Mouse (Mus musculus) forebrain, embryonic 13.5 days (tissue): ENCODE results near the gene Cdk12. TPM values are rescaled to one million over a fixed set of nuclear protein-coding genes. Genes with fewer than 3 reads are reported as not detected.
A peak's percentile ranks its signal among the peaks of the same experiment; 100 is the strongest.

Experiments used
- ATAC-seq: fragments of 200-750 bp; cut with Nextera tagmentation; 2 replicates; pipeline ENCODE4 v1.8.0; 2017
- H3K27ac ChIP-seq: fragments of 300-500 bp; sonication (generic); 2 replicates; pipeline ENCODE4 v1.5.1; 2015; ENCODE audit warnings: inconsistent platforms, mild to moderate bottlenecking, moderate library complexity
- H3K27me3 ChIP-seq: fragments of 300-500 bp; sonication (generic); 2 replicates; pipeline ENCODE4 v1.6.1; 2015; ENCODE audit warnings: mild to moderate bottlenecking, inconsistent platforms
- H3K36me3 ChIP-seq: fragments of 300-500 bp; sonication (generic); 2 replicates; pipeline ENCODE4 v1.6.1; 2015; ENCODE audit warnings: mild to moderate bottlenecking, inconsistent platforms; ENCODE audit not compliant: poor library complexity, severe bottlenecking
- H3K4me1 ChIP-seq: fragments of 300-500 bp; sonication (generic); 2 replicates; pipeline ENCODE4 v1.6.1; 2015; ENCODE audit warnings: inconsistent platforms
- H3K4me2 ChIP-seq: fragments of 300-500 bp; sonication (generic); 2 replicates; pipeline ENCODE4 v1.6.1; 2015; ENCODE audit warnings: inconsistent platforms, mild to moderate bottlenecking, moderate library complexity
- H3K4me3 ChIP-seq: fragments of 300-500 bp; sonication (generic); 2 replicates; pipeline ENCODE4 v1.5.1; 2015; ENCODE audit warnings: mild to moderate bottlenecking, inconsistent platforms
- H3K9ac ChIP-seq: fragments of 300-500 bp; sonication (generic); 2 replicates; pipeline ENCODE4 v1.6.1; 2015; ENCODE audit warnings: mild to moderate bottlenecking, inconsistent platforms
- H3K9me3 ChIP-seq: fragments of 300-500 bp; sonication (generic); replicated peaks from 2 replicates; pipeline ENCODE4 v1.6.1; 2016; ENCODE audit warnings: inconsistent platforms
- WGBS: fragments of 180-500 bp; shearing (Covaris S2); methylation state at CpG from one replicate; pipeline ENCODE4 v1.1.7; 2015; 5-methylcytosine and 5-hydroxymethylcytosine counted together
- polyA plus RNA-seq: library from polyadenylated mRNA; unstranded; fragments of >200 nt; fragmentation: Nextera tagmentation; extraction: Ambion mirVana; gene quantifications from 2 replicates; pipeline ENCODE4 v1.2.1, GENCODE M21; 2015

Cdk12 gene
- polyA plus RNA-seq, 1 experiment from 2014 or later = 19.0 TPM

DNA sequence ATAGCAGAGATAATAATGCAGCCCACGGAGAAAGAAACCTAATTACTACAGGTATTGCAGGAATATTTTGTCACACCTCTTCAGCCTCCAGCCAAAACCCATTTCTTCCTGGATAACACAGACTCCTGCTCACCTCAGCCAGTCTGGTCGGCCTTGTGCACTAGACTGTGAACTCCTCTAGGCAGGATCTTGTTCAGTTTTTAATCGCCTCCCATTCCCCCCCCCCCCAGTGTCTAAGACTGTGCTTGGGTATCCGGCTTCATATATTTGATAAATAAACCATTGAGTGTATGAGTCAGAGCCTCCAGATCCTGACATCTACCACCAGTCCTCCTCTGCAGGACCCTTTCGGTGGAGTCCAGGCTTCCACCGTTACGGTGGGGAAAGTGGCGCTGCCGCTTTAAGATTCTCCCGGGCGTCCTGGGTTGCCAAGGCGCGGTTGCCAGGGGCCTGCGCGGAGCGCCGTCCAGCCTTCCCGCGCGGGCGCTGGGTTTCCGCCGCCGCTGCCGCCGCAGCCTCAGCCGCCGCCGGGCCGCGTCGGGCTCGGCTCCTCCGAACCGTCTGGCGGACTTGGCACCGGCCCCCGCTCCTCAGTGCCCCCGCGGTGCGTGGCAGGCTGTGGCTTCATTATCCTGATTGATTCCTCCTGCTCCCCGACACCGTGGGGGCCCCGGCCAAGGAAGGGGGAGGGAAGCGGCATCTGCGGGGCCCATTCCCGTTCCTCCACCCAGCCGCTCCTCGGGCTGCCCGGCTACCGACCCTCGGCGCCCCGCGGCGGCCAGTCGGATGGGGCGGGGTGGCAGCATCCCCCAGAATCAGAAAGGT lies 91.5 kb downstream of the Cdk12 start:
- 1% methylated on average over 57 of the region's 58 CpGs for WGBS
- H3K4me2 ChIP-seq = peak overlapping the region; percentile 93
- H3K27me3 ChIP-seq = peaks cover 25% of the 10 kb centered on the region
- peak; percentile 76 for ATAC-seq
- H3K9me3 ChIP-seq = no peaks in the 10 kb centered on the region
- peak overlapping the region; percentile 72 for H3K4me3 ChIP-seq
- H3K4me1 ChIP-seq = peaks cover 82% of the 10 kb centered on the region
- peak overlapping the region; percentile 94 for H3K27ac ChIP-seq
- peak overlapping the region; percentile 86 for H3K9ac ChIP-seq
- H3K36me3 ChIP-seq = no peaks in the 10 kb centered on the region

DNA sequence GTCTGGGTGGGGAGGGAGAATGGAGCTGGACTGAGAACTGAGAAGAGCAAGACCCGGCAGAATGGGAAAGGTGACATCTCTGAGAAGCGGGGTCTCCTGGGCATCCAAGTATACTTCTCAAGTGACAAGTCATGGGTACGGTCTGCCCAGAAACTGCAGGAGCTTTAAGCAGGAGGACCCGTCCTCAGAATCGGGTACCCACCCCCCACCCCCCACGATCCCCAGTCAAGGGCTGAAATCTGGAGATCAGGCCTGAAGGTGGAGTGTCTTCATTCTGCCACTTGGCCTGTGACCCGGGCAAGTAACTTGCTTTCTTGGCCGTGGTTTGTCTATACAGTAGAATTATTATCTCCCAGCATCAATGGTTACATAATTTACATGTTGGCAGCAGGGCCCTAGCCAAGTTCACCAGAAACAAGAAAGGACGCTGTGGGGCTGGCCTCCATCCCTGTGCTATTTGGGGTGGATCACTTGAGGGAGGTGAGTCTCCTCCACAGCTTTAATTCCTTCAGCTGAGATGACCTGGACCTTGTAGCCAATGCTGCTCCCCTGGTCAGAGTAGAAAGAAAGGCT lies 92.2 kb downstream of the Cdk12 start:
- Histone ChIP-seq H3K27me3 (peaks cover 25% of the 10 kb centered on the region), H3K9ac (peak overlapping the region; percentile 86), H3K4me2 (peak overlapping the region; percentile 93), H3K36me3 (no peaks in the 10 kb centered on the region), H3K9me3 (no peaks in the 10 kb centered on the region), H3K4me3 (peak overlapping the region; percentile 72), H3K4me1 (peaks cover 75% of the 10 kb centered on the region), H3K27ac (peak overlapping the region; percentile 94)
- 7% methylated on average over 9 of the region's 9 CpGs for WGBS
- no peak for ATAC-seq

DNA sequence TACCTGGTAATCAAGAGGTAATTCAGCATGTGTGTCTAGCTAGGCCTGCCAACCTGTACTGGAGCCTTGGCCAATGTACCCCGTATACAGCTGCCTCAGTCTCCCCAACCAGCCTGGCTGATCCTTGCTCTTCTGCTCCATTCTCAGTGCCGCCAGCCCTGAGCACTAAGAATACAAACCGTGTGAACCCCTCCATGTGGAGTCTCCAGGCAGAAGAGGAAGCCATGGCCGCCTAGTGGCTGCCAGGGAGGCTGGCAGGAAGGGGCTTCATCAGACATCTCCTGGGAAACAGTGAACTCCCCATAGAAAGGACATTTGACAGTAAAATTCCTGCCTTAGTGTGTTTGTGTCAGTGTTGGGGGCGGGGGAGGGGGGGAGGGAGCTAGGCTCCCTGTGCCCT lies 93.4 kb downstream of the Cdk12 start:
- no peaks in the 10 kb centered on the region for H3K9me3 ChIP-seq
- H3K36me3 ChIP-seq = no peaks in the 10 kb centered on the region
- H3K4me3 ChIP-seq = no peak overlapping the region
- ATAC-seq = peak; percentile 62
- peaks cover 63% of the 10 kb centered on the region for H3K4me1 ChIP-seq
- 0 out of 2 replicates have a peak overlapping the region, but pooled peaks have one; percentile 86 for H3K9ac ChIP-seq
- 3% methylated on average over 5 of the region's 5 CpGs for WGBS
- H3K27ac ChIP-seq = peak overlapping the region; percentile 94
- peak overlapping the region; percentile 93 for H3K4me2 ChIP-seq
- peaks cover 25% of the 10 kb centered on the region for H3K27me3 ChIP-seq

DNA sequence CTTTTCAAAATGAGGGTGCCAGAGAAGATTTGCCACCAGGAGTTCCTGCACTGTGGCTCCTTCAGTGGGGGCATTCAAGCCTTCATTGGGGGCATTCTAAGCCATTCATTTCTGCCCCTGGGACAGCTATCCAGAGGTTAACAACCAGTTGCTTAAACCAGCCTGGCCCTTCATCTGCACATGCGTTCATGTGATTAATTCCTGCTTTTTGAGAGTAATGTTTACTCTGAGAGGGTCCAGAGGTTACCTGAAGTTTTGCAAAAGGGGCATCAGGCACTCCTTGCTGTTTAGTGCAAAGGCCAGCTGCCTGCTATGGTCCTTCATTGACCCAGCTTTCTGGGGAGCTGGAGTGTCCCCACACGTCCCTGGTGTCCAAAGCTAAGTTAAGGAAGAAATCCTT lies 94.1 kb downstream of the Cdk12 start:
- Histone ChIP-seq H3K9ac (peak overlapping the region; percentile 22; the same call in 1 of the 2 replicates), H3K27me3 (peaks cover 25% of the 10 kb centered on the region), H3K4me1 (peaks cover 57% of the 10 kb centered on the region), H3K27ac (no peak overlapping the region), H3K36me3 (no peaks in the 10 kb centered on the region), H3K9me3 (no peaks in the 10 kb centered on the region), H3K4me3 (no peak overlapping the region), H3K4me2 (no peak overlapping the region)
- ATAC-seq = no peak
- 61% methylated on average over 2 of the region's 2 CpGs for WGBS

DNA sequence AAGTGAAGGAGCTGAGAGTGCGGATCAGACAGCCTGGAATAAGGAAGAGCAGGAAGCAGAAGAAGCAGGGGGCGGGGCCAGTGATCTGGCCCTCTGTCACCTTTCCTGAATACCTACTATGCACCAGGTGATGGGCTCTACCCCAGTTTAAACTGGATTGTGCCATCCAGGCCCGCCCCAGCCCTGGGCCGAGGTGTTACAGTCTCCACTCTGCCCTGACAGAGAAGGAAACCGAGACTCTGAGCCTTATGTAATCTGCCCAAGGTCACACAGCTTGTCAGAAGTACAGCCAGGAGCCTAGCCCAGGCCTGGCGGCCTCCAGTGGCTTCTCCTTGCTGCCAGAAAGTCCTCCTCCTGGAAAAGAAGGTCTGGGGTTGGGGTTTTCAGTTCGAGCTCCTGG lies 94.9 kb downstream of the Cdk12 start:
- Histone ChIP-seq H3K27ac (no peak overlapping the region), H3K36me3 (no peaks in the 10 kb centered on the region), H3K4me1 (peaks cover 57% of the 10 kb centered on the region), H3K4me3 (no peak overlapping the region), H3K9me3 (no peaks in the 10 kb centered on the region), H3K4me2 (no peak overlapping the region), H3K9ac (0 out of 2 replicates have a peak overlapping the region, but pooled peaks have one; percentile 34), H3K27me3 (peaks cover 25% of the 10 kb centered on the region)
- ATAC-seq = no peak
- WGBS = 20% methylated on average over 7 of the region's 7 CpGs

DNA sequence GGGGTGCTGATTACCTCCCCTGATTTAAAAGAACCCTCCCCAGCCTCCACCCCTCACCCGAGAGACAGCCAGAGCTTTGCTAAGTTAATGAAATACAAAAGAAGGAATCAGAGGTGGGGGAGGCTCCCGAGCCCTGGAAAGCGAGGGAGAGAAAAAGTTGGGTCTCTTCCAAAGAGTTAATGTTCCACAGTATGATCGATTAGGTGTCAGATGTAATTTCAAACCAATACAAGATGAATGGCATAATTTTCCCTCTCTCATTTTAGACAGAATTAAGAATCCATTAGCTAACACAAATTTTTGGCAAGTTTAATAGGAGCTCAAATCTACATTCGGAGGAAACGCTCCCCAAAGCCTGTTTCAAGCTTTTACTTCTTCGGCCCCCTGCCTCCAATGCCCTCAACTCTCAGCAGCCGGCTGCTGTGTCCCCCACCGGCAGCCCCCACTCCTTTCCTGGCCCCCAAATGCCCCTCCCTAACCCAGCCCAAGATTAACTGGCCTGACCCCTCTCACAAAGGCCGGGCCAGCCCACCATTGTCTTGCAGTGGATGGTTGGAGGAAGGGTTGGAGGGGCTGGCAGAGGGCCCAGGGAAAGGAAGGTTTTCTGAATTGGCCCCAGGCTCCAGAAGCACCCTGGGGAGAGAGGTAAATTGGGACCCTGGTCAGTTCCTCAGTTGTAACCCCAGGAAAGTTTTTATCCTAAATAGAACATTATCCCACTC lies 95.8 kb downstream of the Cdk12 start:
- 0 out of 2 replicates have a peak overlapping the region, but pooled peaks have one; percentile 6 for H3K9ac ChIP-seq
- under 1% methylated on average over 10 of the region's 10 CpGs for WGBS
- H3K36me3 ChIP-seq = no peaks in the 10 kb centered on the region
- H3K27ac ChIP-seq = no peak overlapping the region
- H3K4me1 ChIP-seq = peaks cover 53% of the 10 kb centered on the region
- H3K27me3 ChIP-seq = peaks cover 30% of the 10 kb centered on the region
- no peak overlapping the region for H3K4me3 ChIP-seq
- no peak for ATAC-seq
- H3K4me2 ChIP-seq = peak overlapping the region; percentile 22
- no peaks in the 10 kb centered on the region for H3K9me3 ChIP-seq

DNA sequence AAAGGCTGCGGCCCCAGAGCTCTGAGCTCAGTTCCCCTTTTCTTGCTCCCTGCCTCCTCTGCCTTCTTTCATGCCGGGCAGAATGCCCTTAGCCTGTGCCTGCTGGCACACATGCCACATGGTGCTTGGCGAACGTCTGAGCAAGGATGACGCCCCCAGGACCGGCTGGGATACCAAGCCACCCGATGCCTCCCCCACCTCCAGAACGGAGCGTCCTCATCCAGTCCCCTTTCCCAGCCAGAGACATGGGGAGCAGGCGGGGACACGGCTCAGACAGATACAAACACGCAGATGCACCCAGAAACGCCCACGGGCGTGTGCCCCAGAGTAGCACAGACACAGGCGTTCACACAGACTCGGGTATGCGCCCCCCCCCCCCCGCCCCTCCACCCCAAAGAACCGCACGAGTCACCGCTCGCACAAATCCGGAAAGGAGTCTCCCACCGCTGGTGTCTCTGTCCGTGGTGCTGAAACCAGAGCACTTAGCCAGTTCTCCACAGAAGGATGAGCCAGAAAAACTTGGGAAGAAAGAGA lies 111.0 kb downstream of the Cdk12 start:
- Histone ChIP-seq H3K27me3 (peaks cover 87% of the 10 kb centered on the region), H3K9ac (0 out of 2 replicates have a peak overlapping the region, but pooled peaks have one; percentile 2), H3K36me3 (no peaks in the 10 kb centered on the region), H3K4me1 (peaks cover 31% of the 10 kb centered on the region), H3K27ac (peak overlapping the region; percentile 45), H3K9me3 (no peaks in the 10 kb centered on the region), H3K4me3 (no peak overlapping the region), H3K4me2 (peak overlapping the region; percentile 42)
- peak; percentile 54; the same call in 1 of the 2 replicates for ATAC-seq
- under 1% methylated on average over 26 of the region's 26 CpGs for WGBS

DNA sequence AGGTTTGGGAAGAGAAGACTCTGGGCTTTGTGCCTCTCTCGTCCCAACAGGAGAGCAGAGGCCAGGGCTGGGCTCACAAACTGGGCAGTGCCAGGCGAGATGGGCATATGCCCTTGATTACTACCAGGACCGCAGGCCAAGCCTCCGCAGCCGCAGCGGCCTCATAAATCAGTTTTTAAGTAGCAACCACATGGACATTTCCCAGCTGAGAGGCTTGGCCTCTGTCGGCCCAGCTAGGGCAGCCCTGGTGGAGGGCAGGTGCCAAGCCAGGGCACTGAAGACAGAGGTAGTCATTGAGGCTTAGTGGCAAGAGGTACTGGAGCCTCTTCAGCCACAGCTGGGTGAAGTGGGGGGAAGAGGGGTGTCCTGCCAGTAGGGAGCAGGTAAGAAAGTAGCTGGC lies 114.6 kb downstream of the Cdk12 start:
- Histone ChIP-seq H3K4me1 (peaks cover 63% of the 10 kb centered on the region), H3K9me3 (no peaks in the 10 kb centered on the region), H3K4me2 (peak overlapping the region; percentile 55), H3K27me3 (peaks cover 97% of the 10 kb centered on the region), H3K4me3 (no peak overlapping the region), H3K36me3 (no peaks in the 10 kb centered on the region), H3K9ac (no peak overlapping the region), H3K27ac (peak overlapping the region; percentile 94)
- no peak for ATAC-seq
- 2% methylated on average over 7 of the region's 7 CpGs for WGBS

DNA sequence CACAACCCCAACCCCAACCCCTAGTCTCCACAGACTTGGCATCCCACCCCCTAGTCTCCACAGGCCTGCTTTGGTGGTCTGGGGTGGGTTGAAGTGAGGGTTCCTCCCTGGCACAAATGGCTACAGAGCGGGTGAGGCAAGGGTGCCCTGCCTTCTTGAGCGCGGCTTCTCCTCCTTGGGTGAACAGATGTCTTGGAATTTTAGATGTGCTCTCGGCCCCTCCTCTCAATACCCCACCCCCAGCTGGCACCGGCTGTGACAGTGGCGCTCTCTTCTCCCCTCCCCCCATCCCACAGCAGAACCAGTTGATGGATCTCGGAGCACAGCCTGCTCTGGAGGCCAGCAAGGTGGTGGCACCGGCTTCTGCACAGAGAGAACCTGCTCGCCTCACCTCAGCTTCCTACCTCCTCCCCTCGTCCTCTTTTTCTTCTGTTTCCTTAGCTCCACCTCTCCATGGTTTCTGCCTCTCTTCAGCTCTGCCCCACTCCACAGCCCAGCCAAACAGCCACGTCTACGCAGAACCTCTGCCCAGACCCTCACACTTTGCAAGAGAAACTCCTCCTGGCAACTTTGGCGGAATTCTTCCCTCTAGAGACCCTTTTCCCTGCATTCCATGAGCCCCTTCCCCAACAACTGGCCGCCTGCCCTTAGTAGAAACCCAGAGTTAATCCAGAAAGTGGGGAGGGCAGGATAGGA lies 115.7 kb downstream of the Cdk12 start:
- peaks cover 72% of the 10 kb centered on the region for H3K4me1 ChIP-seq
- H3K9ac ChIP-seq = peak overlapping the region; percentile 34; the same call in 1 of the 2 replicates
- H3K36me3 ChIP-seq = no peaks in the 10 kb centered on the region
- H3K9me3 ChIP-seq = no peaks in the 10 kb centered on the region
- peak; percentile 13; the same call in 1 of the 2 replicates for ATAC-seq
- peak overlapping the region; percentile 55 for H3K4me2 ChIP-seq
- H3K4me3 ChIP-seq = peak overlapping the region; percentile 18
- under 1% methylated on average over 14 of the region's 14 CpGs for WGBS
- H3K27me3 ChIP-seq = peaks cover 99% of the 10 kb centered on the region
- peak overlapping the region; percentile 94 for H3K27ac ChIP-seq

DNA sequence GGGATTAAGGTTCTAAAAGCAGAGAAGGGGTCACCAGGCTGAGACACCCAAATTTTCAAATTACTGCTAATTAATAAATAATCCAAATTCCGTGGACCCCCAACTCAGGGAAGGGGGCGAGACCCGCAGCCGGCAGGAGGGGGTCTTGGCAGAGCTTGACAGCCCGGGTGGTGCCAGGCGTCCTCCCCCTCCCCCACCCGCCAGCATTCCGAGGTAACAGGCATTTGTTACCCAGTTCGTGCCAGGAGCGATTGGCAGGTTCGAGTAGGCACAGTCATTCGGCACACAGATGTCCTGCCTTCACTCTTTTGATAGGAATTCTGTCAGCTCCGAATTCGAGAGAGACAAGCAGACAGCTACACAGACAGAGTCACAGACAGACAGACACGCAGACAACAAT lies 116.3 kb downstream of the Cdk12 start:
- Histone ChIP-seq H3K9ac (no peak overlapping the region), H3K4me1 (peaks cover 72% of the 10 kb centered on the region), H3K4me3 (peak overlapping the region; percentile 18), H3K4me2 (peak overlapping the region; percentile 55), H3K27ac (peak overlapping the region; percentile 94), H3K36me3 (no peaks in the 10 kb centered on the region), H3K27me3 (peaks cover 99% of the 10 kb centered on the region), H3K9me3 (no peaks in the 10 kb centered on the region)
- peak; percentile 33; the same call in 1 of the 2 replicates for ATAC-seq
- WGBS = 2% methylated on average over 15 of the region's 15 CpGs

DNA sequence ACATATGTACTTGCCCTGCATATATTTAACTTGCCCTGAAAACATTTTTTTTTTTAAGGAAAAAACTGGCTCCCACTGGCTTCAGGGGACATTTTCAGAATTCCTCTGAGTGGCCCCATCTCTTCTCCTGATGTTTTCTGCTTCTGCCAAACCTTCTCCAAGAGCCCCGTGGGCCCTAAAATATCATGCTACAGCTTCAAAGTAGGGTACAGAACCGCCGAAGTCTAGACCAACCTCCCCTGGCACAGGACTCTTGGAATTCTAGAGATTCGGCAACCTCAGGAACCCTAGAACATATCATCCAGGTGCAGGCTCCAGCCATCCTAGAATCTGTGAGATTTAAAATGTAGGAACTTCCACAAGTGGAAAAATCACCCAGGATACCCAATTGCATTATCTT lies 116.7 kb downstream of the Cdk12 start:
- Histone ChIP-seq H3K9me3 (no peaks in the 10 kb centered on the region), H3K27me3 (peaks cover 99% of the 10 kb centered on the region), H3K4me2 (peak overlapping the region; percentile 55), H3K9ac (no peak overlapping the region), H3K4me3 (no peak overlapping the region; the same call in 1 of the 2 replicates), H3K4me1 (peaks cover 72% of the 10 kb centered on the region), H3K36me3 (no peaks in the 10 kb centered on the region), H3K27ac (peak overlapping the region; percentile 94)
- ATAC-seq = no peak
- WGBS = 13% methylated on average over 4 of the region's 4 CpGs
